Mouse (Mus musculus): ENCODE data around the gene Gng7.
"Not testable (repeated sequence)": the region's sequence is repeated elsewhere in the genome, so short reads cannot be mapped to it uniquely, and the experiment has no call there.

The Gng7 gene

DNA sequence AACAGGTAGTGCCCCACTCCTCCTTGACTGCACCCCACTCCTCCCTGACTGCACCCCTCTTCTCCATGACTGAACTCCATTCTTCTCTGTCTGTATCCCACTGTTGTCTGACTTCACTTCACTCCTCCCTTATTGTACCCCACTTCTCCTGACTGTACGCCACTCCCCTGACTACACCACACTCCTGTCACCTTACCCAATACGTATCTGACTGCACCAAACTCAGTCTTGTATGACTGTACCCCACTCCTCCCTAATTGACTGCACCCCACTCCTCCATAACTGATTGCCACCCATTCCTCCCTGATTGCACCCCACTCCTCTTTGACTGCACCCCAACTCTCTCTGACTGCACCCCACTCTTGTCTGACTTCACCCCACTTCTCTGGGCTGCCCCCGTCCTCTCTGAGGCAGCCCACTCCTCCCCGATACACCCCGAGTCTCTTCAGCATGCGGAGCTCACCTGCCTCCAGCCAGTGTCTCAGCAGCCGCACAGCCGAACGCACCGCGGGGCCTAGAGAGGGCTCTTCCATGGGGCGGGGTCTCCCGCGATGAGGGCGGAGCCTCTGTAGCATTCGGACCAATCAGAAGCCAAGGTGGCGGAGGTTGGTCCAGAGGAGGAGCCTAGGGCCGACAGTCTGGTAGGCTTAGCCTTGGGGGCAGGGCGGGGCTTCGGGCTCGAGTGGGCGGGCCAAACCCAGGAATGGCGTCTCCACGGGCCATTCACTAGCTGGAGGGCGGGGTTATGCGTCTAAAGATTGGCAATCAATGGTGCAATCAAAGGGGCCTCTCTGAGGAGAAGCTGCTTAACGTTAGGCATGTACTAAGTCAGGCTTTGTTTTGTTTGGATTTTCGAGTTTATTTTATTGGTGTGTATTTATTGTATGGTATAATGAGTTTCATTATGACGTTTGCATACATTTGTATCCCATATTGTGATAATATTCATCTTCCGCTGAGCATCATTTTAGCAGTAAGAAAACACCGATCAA is at the start of gene Gng7:
Gene Gng7, minus strand, starts transcription at position 553 of the 992 bp plus-strand sequence.
- DNase-seq, result peak; percentile 98 to 99

DNA sequence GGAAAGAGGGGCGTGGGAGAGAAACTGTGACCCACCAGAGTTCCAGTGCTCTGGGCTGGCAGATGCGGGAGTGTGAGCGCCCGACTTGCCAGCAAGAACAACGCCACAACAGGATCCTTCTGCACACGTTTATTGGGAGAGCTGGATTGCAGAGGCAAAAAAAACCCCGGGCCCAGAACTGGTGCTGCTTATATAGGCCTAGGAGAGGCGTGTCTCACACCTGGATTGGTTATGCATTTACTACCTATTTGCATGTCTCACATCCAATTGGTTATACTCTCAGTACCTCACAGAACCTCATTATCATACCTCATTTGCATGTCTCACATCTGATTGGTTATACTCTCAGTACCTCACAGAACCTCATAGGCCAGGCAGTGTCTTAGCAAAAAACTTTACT is 49.8 kb upstream of the Gng7 start:
- DNase-seq, result not testable (repeated sequence)

DNA sequence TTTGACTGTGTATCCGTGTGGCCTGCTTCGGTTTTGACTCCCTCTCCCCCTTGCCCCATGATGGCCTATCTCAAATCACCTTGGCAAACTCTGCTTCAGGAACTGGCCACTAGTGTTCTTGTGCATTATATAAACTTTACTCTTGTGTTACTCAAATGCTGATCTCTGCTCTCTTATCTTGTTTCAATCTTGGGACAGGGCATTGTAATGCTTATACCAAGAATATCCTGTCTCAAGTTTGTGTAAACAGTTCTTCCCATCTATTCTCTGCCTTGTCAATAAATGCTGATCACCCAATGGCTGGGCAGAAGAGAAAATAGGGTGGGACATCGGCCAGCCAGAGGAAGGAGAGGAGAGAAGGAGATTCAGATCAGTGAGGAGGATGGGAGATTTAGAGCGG is 48.0 kb upstream of the Gng7 start:
- DNase-seq, result no peak

DNA sequence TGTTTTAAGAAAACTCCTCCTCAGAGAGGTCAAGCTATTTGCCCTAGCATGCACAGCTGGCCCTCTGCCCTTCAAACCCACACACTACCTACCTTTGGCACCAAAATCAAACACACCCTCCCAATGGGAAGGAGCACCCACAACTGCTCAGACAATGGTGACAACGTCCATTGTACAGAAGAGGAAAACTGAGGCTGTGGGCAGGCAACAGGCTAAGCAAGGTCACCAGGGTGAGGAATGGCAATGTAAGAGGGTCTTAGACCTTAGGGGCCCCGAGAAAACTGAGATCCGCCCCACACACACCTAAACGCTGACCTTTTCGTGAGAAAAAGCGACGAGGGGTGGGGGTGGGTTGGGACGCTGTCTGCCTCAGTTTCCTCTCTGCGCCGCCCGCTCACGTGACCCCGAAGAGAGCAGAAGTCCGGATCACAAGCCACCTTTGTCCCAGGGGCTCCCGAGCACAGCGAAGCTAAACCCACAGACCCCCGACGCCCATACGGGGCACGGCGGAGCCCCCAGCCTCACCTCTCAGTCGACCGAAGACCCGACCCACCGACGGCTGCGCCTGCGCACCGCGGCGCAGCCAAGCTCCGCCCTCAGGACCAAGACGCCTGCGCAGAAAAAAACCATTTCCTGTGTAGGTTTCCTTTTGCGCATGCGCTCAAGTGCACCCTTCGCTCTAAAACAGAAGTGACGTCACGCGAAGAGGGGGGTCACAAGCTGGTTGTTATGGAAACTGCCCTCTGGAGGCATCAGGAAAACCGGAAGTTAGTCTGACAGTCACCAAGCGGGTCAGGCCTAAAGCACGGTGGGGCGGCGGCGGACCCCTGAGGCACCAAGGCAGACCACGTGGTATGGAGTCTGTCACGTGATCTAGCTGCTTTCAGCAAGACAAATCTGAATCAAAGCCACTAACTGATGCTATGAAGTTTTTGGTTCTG is 45.1 kb upstream of the Gng7 start, which contains the start of gene Sgta:
Gene Sgta, minus strand, starts transcription at position 579 of the 941 bp plus-strand sequence.
- peak; percentile 99 to 100 for DNase-seq

DNA sequence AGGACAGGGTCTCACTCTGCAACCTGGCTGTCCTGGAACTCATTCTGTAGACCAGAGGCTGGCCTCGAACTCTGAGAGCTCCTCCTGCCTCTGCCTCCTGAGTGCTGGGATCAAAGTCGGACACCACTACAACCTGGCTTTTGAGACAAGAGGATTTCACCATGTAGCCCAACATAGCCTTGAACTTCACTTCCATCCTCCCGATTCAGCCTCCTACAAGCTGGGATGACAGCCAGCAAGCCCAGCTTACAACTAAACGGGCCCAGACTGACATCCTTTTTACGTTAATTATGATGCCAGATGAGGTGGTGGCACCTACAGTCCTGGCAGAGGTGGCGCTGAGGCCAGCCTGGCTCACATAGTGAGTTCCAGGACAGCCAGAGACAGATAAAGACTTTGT is 44.2 kb upstream of the Gng7 start:
- DNase-seq, result no peak

DNA sequence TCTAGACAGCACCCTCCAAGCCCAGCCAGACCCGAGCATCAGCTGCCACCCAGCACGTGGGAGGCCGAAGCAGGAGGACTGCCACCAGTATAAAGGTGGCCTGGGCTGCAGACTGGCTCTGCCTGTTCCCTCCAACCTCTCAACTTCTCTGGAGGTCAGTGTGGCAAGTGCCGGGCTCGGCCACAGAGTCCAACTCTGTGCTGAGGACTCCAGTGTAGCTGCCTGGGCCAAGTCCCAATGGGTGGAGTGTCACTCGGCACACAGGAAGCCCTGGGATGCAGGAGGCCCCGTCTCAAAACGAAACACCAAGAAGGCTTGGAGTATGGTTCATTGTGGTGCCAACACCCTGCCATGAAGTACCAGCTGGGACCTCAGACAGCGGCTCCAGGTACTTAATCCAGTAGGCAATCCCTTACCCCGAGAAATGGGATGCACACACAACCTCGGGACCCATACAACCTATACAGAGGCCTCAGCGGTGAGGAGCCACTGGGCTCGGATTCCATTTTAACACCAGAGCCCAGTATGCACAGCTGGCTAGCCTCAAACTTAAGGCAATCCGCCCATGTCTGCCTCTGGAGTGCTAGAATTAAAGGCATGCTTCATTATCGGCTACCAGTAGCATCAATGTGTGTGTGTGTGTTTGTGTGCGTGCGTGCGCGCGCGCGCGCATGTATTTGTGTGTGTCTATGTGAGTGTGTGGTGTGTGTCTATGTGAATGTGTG is 42.8 kb upstream of the Gng7 start:
- no peak for DNase-seq

DNA sequence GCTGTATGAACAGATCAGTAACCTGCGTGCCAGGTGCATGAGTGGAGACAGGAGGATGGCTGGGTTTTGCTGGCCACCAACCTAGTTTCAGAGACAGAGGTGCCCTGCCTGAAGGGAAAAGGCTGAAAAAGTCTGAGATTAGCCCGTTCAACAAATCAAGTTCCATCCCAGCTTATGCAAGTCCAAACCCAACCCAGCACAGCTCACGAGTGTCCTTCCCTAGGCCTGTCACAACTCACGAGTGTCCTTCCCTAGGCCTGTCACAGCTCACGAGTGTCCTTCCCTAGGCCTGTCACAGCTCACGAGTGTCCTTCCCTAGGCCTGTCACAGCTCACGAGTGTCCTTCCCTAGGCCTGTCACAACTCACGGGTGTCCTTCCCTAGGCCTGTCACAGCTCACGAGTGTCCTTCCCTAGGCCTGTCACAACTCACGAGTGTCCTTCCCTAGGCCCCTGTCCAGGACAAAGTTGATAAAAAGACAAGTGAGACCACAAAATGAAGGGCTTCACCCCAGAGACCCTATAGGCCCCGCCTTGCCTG is 41.1 kb upstream of the Gng7 start:
- DNase-seq, result not testable (repeated sequence)

DNA sequence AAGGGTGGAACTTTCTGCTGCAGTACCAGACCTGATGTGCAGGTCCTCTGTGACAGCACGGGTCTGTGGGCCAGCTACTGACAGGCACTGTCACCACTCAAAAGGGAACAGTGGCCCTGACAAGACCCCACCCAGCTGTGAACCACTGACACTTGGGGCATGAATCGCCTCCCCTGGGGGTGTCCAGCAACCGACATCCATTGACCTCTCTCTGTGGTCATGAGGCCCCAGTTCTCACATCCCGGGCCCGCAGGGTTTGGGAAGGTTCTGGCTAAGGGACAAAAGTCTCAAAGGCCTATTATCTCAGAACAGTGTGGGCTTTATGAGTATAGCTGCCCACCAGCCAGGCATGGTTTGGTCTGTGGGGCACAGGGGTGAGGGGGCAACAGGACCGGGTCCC is 40.4 kb upstream of the Gng7 start:
- DNase-seq, result no peak

DNA sequence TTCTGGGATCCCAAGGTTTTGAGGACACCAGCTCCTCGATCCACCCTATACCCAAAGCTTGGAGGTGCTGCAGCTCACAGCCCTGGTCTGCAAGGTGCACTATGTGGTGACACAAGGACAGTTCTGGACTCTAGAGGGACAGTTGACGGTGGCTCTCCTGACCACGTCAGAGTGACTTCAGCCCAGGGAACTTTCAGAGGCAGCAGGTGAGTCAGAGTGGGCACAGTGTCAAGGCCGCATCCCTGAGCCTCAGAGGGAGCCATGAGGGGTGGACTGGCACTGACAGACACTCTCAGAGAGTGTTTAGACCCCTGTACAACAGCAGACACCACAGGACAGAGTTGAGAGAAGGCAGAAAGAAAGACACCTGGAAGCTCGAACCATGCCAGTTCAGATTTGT is 37.8 kb upstream of the Gng7 start:
- no peak for DNase-seq

DNA sequence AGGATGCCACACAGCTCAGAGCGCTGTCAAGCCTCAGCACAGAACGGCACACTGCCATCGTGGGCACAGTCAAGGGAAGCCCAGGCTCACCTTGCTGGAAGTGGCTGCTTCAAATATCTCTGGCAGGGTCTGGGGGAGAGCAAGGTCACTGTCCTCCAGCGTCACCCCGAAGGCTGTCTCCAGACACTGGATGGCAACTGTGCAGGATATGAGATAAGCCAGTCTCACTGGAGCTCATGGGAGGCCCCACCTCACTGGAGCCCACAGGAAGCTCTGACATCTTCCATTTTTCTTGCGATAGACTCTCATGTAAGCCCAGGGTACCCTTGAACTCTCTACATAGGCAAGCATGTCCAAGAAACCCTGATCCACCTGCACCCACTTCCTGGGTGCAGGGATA is 36.4 kb upstream of the Gng7 start:
- DNase-seq, result no peak

DNA sequence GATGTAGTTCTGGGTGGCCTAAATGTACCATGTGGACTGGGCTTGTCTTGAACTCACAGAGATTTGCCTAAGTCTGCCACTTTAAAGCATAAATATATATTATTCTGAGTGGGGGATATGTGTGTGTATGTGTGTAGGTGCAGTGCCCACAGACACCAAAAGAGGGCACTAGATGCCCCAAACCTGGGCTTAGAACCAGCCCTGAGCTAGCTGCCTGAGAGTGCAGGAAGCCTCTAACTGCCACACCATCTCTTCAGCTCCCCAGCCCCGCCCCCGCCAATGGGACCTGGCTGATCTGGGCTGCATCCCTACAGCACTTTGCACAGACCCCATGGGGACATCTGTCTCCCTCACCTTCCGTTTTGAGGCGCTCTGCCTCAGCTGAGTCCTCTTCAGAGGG is 35.9 kb upstream of the Gng7 start:
- no peak for DNase-seq

DNA sequence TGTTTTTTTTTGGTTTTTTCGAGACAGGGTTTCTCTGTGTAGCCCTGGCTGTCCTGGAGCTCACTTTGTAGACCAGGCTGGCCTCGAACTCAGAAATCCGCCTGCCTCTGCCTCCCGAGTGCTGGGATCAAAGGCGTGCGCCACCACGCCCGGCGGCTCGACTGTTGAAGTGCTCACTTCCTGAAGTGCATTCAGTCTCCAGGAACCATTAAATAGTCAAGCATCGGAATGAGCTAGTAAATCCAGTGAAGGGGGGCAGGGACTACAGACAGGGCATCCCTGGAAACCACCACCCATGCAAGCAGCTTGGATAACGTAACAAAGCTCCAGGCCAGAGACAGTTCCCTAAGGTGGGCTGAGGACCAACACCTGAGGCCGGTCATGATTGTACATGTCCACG is 30.5 kb upstream of the Gng7 start:
- DNase-seq, result not testable (repeated sequence)

DNA sequence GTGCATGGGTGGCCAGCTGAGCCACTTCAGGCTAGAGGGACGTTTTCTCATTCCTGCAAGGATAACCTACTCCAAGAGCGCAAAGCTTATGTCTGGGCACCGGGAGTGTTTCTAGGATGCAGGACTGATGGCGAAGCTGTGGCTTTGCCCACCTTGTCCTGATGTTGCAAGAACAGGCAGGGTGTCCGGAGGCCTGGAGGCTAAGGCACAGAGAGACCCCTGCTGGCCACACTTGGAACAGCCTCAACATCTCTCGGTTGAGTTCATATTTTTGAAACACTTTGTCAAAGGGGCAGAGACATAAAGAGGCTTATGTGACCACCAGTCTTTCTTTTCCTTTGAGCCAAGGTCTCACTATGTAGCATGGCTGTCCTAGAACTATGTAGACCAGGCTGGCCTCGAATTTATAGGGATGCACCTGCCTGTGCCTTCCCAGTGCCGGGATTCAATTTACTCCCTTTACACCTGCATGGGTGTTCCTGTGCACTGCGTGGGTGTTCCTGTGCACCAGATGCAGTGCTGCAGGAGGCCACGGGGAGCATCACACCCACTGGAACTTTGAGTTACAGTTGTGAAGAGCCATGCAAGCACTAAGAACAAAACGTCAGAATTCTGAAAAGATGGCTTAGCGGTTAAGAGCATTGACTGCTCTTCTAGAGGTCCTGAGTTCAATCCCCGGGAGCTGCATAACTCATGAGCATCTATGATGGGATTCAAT is 26.9 kb upstream of the Gng7 start:
- peak; percentile 79 to 86 for DNase-seq

DNA sequence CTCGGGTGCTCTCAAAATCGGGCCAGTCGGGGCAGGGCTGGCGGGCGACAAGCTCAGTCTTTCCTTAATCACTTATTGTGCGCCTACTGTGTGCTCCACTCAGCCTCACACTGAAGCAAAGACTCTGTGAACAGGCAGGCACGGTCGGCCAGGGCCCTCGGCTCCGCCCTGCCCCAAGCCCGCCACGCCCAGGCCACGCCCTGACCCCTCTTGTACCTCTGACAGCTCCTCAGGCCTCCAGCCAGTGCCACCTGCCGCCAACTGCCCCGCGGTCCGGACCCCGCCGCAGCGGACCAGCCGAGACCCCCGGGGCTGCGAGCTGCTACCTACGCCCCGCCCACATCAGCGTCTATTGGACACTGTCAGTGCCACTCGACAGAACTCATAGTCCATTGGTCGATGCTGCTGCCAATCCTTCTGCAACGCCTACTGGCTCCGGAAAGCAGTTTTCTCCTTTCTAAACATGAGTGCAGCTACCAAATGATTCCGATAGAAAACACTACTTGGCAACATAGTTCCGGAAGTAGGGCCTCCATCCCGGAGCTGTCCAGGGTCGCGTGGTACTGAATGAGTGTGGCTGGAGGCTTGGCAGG is 22.3 kb upstream of the Gng7 start, which contains the start of gene Slc39a3:
Gene Slc39a3, minus strand, starts transcription at position 439 of the 593 bp plus-strand sequence.
- peak; percentile 96 to 100 for DNase-seq

DNA sequence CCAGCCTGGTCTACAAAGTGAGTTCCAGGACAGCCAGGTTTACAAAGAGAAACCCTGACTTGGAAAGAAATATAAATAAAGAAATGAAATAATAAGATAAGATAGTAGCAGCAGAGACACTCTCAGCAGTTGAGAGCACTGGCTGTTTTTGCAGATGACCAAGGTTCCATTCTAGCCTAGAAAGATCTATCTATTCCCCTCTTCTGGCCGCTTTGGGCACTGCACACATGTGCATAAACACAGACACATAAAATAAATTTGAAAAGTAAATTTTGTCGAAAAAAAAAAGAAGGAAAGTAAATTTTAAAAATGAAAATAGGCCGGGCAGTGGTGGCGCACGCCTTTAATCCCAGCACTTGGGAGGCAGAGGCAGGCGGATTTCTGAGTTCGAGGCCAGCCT is 21.5 kb upstream of the Gng7 start:
- peak in 1 of 2 experiments; percentile 48 for DNase-seq

DNA sequence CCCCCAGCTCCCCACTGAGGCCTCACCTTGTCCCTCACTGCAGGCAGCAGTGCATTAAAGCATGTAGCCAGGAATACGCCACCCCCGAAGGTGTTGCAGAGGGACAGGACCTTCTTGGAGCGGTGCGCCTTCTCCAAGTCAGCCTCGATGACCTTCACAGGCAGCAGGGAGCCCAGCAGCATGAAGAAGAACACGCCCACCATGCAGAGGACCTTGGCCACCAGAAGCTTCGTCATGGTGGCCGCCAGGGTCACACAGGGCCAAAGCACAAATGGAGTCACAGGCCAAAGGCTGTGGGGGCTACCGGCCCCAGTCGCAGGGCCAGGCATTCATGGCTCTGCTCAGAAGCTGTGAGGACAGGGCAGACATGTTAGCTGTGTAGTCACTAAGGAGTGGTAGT is 18.8 kb upstream of the Gng7 start:
- no peak for DNase-seq

DNA sequence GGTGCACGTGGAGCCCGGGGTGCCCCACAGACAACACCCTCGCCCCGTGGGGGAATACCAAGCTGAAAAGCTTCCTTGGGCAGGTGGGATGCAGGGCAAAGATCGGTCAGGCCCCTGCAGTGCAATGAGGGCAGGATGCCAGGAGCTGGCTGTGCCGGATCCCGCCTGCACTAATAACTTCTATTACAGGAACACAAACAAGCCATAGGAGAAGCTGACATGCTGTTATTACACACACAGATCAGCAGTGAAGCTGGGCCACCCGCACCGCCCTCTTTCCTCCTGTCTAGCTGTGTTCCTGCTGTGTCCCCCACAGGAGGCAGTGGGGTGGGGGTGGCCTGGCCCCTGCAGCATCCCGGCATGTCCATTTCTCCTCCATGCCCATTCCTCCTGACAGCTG is 14.3 kb upstream of the Gng7 start:
- no peak for DNase-seq

DNA sequence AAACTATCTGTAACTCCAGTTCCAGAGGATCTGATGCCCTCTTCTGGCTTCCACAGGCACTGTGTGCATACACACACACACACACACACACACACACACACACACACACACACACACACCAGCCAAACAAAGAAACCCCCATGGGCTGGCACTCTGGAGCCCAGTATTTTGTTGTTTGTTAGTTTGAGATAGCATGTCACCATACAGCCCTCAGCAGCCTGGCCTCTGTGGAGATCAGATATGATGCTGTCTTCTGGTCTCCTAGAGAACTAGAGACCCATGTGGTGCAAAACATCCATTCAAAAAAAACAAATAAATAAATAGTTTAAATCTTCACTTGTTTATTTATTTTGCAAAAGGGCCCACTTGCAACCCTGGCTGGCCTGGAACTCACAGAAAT is 13.5 kb upstream of the Gng7 start:
- DNase-seq, result no peak

DNA sequence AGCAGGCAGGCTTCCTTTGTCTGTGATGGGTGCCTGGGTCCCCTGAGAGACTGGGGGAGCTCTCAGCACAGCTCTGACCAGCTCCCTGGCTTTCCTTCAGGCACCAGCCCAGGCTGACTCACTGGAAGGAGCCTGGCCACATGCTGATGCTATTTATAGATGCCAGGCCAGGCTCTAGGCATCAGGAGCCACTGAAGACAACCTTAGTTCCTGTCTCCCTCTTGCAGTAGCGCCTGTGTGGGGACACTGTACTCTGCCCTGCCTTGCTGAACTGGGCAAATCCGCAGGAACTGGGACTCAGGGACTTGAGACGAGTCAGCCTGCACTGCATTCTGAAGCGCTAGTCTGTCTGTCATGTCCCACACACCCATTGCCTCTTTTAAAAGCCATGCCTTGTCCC is 12.6 kb upstream of the Gng7 start:
- DNase-seq, result peak; percentile 81 to 89

DNA sequence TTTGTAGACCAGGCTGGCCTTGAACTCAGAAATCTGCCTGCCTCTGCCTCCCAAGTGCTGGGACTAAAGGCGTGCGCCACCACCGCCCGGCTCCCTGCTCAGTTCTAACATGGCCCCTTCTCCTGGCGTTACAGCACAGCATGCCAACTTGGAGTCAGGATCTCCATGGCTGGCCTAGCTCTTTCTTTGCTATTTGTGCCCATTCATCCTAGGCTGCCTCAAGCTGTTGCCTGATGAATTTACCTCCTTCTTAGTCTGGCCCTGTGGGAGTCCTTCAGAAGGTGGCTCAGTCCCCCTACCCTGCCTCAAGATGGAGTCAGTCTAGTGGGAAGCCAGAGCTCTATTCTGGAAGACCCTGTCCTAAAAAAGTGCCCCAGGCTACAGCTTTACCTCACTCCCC is 12.1 kb upstream of the Gng7 start:
- no peak for DNase-seq

DNA sequence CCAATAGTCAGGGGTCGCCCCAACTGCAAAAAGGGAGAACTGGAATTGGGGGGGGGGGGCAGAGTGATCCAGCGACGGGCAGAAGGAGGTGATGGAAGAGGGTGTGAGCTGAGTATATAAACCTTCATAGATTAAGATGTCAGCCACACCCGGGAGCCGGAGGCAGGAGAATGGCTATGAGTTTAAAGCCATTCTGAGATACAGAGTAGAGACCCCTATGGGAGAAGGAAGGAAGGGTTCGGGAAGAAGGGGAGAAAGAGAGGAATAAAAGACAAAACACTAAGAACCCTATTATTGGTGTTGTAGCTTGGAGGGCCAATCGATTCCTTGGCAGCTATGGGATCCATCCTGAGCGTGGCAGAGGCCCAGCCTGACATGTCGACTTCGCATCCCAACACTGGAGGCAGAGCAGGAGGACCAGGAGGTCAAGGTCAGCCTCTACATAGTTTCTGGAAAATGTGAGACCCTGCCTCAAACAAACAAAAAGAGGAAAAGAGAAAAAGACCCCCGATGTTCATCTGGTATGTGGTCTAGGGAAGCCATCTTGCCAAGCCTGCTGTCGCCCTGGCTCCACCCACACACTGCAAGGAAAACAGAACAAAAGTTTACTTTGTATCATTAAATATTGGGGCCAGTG is 11.0 kb upstream of the Gng7 start, which contains the start of gene Diras1:
Gene Diras1, minus strand, starts transcription at position 24 of the 637 bp plus-strand sequence.
- no peak for DNase-seq
